Mouse (Mus musculus): ENCODE measurements around the gene Ehd1.

Gene Ehd1

DNA sequence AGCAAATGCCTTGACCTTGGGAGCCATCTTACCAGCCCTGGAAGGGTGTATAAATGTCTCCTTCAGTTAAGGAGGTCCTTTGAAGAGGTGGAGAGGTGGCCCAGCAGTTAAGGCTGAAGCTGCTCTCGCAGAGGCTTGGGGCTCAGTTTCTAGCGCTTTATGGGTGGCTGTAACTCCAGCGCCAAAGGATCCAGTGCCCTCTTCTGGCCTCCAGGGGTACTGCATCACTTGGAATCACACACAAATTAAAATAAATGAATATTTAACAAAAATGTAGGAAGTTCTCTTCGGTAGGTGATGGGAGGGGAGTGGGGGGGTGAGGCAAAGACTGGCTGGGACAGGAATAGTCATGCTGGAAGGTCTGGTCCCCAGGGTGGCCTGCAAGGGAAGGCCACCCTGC is 15.6 kb upstream of the Ehd1 start:
- DNase-seq (ENCODE audit: low read depth), result no peak

DNA sequence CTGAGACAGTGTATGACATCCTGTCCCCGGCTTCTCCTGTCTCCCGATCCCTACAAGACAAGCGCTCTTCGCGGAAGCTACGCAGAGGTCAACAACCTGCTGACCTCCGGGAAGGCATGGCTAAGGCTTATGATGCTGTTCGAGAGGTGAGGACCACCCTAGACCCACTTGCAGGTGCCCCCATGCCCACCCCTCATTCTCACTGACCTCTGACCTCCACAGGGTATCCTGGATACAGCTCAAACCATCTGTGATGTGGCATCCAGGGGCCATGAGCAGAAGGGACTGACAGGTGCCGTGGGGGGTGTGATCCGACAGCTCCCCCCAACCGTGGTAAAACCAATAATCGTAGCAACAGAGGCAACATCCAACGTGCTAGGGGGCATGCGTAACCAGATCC is 15.1 kb upstream of the Ehd1 start:
- no peak for DNase-seq (ENCODE audit: low read depth)

DNA sequence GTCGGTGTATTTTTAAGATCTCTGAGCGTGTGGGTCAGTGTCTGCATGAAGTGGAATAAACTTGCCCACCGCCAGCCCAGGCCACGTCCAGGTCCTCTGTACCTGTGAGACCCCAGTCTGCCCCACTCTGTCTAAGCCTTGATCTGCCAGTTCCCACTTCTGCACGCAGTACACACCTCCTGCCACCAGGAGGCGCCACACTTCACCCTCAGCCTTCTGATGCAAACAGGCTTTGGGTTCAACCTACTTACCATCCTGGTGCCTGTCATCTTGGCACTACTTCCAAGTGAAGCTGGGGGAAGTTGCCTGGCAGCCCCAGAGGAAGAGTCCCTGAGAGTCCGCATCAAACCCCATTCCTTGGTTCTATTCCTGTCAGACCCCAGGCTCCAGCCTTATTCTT is 14.3 kb upstream of the Ehd1 start:
- DNase-seq (ENCODE audit: low read depth), result peak; percentile 76

DNA sequence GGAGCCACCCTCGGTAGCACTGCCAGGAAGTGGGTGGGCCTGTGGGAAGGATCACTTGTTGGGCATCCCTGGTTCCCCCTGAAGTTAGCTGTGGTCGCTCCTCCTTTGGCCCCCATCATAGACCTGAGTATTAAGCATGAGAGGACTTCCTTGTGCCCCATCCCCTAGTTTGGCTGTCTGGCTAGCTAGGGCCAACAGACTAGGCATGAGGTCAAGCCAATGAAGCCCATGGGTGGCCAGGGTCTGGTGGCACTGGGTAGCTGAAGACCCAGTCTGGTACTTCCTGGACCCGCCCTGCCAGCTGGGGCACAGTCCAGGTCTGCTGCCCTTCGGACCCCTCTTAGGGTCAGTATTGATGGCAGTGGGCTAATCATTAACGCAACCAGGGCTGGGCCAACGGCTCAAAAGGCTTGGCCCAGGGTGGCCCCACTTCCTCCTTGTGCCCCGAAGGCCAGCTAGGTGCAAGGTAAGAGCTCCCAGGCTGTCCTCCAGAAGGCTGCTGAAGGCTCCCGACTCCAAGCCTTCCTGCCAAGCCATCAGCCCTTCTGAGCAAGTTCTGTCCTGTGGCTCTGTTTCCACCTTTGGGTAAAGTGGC is 13.6 kb upstream of the Ehd1 start:
- no peak for DNase-seq (ENCODE audit: low read depth)

DNA sequence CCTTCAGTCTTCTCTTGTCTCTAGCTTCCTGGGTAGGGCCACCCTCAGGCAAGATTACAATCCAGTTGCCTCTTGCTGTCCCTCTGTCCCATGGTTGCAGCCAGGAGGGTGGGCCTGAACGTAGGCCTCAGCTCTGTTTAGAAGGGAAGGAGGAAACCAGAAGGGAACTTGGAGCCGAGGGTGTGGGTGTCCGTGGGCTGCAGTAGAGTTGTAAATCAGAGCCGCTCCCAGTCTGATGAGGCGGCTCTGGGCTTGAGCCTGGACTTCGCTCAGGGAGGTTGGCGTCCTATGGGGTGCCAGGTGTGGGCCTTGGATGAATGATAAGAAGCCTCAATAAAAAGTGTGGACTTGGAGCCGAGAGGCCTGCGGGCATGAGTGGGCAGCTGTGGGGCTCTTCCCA is 12.3 kb upstream of the Ehd1 start:
- no peak for DNase-seq (ENCODE audit: low read depth)

DNA sequence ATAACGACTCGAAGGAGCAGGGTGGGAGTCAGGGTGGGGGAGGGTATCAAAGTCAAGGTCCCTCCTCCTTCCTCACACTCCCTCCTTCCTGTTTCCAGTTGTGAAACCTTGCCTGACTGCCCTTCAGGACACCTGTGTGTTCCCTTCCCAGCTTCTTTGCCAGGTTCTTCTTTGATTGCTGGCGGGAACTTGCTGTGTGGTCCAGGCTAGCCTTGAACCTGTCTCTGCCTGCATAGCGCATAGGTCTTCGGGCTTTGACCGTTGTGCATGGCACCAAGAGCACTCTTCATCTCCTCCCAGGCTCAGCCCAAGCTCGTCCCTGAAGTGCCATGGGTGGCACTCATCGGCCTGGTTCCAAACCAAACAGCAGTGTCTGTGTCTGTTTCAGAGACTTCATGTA is 11.6 kb upstream of the Ehd1 start:
- DNase-seq (ENCODE audit: low read depth), result no peak

DNA sequence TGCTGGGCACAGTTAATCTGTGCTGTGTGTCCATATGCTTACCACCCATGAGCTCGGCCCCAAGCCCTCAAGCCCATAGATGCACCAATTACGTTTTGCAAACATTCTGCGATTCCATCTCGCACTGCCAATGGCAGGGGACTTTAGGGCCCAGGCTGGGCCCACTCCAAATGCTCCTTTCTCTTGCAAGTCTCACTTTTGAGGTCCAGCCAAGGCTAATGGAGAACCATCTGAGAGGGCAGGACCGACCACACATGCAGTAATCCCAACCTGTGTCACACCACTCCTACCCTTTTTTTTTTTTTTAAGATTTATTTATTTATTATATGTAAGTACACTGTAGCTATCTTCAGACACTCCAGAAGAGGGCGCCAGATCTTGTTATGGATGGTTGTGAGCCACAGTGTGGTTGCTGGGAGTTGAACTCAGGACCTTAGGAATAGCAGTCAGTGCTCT is 10.8 kb upstream of the Ehd1 start:
- DNase-seq (ENCODE audit: low read depth), result no peak

DNA sequence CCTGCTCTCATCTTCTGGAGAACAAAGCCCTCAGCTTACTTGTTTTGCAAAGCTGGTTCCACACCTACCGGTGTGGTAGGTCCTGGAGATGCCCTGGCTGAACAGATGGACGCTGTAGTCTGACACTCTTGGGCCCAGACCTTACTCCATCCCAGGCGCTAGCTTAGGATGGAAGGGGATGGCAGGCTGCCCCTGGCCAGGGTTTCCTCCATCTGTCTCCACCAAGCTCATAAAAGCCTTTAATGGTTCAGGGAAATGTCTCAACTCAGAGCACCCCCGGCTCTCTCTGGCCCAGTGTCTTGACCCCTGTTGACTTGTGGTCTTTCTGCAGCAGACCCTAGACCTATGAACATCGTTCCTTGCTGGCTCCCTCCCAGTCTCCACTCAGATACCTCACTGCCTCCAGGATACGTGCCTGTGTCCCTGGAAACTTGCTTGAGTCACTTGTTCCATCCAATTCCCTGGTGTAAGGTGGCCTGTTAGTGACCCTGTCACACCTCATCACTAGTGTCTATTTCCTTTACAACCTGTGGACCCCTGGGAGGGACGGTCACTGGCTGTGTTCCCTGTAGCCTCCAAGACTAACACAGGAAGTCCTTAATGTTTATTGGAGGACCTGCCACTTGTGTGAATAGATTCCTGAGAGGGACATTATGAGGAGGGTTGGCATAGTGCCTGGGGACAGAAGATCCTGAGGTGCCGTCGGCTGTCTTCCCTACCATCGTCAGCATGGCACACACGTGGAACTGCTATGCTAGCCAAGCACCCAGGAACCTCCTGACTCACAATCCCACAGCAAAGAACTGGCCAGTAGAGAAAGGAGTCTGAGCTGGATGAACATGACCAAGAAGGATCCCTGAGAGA is 9.0 kb upstream of the Ehd1 start:
- no peak for DNase-seq (ENCODE audit: low read depth)

DNA sequence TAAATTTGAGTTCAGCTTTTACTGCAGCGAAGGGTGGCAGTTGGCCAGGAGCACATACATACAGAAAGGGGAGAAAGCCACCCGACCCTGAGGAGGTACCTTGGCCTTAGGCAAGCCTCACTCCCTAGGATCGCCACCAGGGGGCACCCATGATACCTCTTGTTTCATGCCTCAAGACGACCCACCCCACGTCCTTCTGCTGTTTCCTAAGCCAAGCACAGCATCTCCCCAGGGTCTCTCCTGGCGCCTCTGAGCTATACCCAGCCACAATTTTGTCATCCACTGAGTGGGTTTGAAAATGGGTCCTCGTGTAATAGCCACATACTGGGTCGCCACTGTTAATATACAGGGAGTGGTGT is 8.4 kb upstream of the Ehd1 start:
- peak; percentile 93 for DNase-seq (ENCODE audit: low read depth)

DNA sequence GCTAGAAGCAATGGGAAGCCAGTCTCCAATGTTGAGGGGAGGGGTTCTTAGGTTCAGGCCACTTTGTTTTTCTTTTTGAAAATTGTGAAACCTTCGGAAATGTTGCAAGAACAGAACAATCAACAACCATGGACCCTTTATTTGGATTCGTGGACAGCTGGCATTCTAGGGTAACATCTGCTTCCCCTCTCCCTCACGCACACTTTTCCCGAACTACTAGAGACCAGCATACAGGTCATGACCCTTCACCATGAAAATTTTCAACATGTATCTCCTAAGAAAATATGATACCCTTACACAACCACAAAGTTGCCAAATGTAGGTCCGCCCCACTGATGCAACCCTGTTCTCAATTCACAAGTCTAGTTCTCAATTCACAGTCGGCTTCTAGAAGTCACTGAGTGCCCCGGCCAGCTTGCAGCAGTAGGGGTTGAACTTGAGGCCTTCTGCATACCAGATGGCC is 7.8 kb upstream of the Ehd1 start:
- DNase-seq (ENCODE audit: low read depth), result peak; percentile 91

DNA sequence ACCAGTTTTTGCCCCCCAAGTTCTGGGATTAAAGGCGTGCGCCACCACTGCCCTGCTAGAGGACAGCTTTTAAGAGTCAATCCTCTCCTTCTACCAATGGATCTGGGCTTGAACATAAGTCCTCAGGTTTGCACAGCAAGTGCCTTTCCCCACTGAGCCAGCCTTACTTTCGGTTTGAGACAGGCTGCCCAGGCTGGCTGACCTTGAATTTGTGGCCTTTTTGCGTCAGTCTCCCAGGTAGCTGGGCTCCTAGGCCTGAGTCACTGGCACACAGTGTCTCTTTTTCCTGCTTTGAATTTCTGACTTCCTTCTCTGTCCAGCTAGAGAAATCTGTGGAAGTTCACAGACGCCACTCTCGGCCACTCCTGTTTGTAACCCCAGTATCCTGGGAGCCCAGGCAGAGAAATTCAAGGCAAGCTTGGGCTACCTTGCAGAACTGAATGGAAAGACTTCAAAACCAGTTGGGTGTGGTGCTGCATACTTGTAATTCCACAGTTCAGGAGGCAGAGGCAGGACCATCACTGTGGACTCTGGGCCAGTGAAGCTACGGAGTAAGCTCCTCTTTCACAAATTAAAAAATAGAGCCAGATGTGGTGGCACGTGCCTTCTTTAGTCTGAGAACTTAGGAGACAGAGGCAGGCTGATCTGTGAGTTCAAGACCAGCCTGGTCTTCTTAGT is 6.6 kb upstream of the Ehd1 start:
- DNase-seq (ENCODE audit: low read depth), result peak; percentile 74

DNA sequence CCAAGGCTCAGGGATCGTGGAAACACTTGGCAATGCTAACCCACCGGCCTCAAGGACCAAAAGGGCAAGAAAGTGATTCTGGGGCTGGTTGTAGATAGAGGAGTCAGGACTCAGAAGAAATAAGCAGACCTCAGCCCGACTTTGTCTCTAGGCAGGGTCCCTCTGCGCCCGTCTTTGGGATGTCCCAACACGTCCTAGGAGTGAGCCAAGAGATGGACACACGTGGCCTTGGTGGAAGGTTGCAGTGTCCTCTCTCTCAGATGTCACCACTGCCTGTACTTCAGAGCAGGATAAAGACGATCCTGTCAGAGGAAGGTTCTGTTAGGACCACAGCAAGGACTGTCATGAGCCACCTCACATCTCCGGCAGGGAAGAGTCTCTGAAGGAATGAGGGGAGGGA is 5.9 kb upstream of the Ehd1 start:
- no peak for DNase-seq (ENCODE audit: low read depth)

DNA sequence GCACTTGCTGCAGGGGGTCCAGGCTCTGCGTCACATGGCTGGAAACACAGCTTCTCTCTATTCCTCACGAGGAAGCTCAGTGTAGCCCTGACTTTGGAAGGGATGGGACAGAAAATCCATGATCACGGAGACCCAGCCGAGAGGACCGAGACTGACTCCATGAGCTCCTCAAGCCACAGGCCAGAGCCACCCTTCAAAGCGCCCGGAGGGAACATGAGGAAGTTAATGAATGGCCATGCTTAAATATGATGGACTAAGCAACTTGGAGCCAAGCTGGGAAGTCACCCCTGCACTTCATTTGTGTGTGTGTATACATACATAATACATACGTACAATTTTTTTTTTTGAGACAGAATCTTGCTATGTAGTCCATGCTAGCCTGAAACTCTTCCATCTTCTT is 5.3 kb upstream of the Ehd1 start:
- no peak for DNase-seq (ENCODE audit: low read depth)

DNA sequence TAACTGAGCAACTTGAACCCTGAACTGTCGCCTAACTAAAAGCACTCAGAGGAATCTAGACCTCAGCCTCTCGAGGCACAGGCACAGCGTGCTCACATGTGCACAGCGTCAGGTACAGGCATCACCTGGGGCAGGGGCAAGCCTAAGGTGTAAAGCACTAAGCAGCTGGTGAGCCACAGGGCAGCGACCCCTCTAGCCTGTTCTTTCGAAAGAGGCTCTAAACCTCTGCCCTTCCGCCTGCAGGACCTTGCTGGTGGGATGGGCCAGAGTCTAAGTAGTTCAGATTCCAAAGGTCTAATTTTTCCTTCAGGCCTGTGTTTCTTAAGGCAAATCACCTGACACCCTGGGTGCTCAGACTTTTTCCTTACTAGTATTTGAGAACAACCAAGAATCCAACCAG is 4.5 kb upstream of the Ehd1 start:
- DNase-seq (ENCODE audit: low read depth), result no peak

DNA sequence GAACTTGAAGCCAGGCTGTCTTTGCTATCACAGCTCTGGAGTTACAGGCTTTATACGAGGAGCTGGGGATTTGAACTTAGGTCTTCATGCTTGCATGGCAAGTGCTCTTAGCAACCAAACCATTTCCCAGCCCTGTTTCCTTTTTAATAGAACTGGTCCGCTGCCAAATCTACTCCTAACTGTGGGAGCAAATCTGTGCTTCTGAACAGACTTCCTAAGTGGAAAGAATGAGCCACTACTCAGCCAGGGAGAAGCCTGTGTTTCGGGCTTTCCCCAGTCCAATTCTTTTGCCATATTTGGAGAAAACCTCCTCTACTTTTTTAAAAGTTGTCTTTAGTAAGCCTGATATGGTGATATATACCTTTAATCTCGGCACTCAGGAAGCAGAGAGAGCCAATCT is 3.8 kb upstream of the Ehd1 start:
- no peak for DNase-seq (ENCODE audit: low read depth)

DNA sequence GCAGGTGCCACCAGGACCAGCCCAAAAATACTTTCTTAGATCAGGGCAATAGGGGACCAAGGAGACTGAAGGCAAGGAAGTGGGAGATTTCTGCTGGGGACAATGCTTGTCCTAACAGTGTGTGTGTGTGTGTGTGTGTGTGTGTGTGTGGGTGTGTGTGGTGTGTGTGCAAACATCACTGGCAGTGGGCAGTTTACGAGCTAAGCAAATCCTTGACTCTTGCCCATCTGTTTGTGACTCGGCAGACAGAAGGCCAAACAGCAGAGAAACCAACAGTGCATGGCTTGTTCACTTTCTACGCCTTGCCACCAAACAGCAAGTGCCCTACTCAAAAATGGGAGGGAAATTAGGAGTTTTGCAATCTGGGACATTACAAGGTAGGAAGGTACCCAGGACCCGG is 2.9 kb upstream of the Ehd1 start:
- DNase-seq (ENCODE audit: low read depth), result no peak

DNA sequence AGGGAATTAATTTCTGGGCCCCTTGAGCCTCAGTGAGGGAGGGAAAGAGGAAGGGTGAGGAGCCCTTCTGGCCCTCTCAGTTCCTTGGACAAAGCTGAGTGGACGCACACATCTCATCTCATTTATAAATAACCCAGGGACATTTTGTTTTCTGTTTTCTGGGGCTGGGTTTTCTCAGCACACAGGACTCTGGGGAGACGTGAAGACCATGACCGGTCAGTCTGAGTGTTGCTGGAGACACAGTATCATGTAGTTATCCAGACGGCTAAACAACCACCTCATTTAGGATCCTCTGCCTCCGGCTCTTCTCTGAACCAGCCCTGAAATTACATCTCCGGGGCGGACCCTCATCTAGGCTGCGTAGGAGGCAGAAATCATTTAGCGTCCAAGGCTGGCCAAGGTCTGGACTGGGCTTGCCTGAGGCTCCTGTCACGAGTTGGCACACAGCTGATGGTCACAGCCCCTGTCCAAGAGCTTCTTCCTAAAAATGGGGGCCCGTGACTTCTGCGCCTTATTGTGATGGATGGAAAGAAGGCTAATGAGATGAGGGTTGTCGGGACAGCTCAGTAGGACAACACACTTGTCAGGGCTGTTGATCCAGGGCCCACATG is 2.4 kb upstream of the Ehd1 start:
- DNase-seq (ENCODE audit: low read depth), result no peak

DNA sequence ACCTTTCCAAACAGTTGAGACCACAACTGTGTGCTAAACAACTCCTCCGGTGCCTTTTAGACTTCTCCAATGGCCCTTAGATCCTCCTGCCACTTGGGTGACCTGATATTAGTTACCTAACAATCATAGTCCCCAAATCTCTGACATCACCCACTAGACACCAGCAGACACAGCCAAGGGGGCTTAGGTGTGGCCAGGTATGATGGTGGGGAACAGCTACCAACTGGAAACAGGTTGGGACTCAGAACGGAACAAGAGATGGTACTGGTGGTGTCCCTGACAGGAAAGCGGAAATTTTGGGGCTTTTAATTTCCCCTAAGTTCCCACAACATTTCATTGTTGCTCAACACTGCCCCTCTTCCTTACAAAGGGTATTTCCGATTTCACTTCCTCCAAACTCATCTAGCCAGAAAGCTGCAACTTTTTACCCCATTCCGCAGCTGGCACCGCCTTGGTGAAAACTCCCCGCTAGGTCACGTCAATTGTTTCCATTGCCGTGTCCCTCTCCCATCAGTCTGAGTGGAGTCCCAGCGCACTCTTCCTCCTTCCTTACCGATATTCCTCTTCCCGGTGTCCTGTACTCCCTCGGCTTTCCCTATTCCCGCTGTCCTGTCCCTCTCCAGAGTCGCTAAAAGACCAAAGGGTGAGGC is 660 bp upstream of the Ehd1 start:
- peak; percentile 82 for DNase-seq (ENCODE audit: low read depth)

DNA sequence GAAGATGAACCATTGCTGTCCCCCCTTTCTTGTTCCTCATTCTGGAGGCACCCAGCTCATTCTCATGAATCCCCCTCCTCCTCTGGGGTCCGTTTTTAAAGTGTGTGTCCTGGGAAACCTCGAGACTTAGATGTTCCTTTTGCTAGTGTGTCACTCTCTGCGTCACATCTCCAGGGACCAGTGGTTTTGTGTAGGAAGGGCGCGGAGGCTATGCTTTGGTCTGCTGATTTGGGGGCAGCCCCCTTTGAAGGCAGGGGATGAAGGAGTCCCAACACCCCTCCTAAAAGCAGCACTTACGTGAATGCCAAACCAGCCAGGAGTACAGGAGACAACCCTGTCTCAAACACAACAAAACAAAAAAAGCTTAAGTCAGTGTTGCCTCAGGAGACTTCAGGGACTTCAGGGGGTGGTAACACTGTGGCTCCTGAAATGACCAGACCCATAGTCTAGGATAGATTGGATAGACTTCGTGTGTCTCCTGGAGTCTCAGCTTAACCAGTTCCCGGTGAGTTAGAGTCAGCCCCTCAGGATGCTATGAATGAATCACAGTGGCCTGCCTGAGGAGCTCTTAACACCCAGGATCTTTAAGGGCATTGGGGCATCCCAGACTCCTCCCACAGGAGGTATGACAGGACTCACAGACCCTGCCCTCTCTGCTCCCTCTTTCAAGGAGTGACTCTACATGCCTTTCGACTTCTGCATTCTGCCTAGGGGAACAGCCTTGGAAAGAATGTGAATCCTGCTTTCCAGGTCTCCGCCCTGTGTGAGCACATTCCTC is 1.3 kb downstream of the Ehd1 start:
- DNase-seq (ENCODE audit: low read depth), result peak; percentile 82

DNA sequence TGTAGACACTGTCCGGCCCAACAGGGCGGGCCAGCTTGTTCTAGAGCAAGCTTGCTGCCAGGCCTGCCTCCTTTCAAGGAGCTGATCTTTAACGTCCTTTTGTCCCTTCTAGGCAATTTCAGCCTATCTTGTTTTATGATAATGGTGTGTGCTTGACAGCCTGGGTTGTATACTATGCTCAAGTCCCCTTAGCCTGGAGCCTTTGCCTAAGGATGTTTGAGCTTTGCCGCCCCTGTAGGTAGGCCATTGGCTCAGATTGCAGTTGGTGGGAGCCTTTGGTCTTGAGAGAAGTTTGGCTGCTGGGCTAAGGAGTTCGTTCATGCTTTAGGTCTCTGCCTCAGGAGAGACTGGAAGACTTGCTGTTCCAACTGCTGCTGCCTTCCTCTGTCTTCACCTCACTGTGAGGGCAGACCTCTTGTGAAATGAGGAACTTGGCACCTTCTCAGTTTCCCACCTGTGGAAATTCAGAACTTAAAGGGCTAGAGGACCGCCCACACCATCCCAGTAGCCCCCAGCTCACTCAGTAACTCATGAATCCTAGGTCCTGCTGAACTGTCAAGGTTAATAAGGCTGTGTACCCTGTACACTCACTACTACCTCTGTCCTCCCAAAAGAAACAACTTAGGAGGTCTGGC is 2.0 kb downstream of the Ehd1 start:
- DNase-seq (ENCODE audit: low read depth), result no peak

Measured in 416B (cell line).